Mouse (Mus musculus) neutrophil, adult 83 days (primary cell): Measurements from ENCODE around the gene Btbd19. TPM values are rescaled to one million over a fixed set of nuclear protein-coding genes. Genes with fewer than 3 reads are reported as not detected.

ENCODE experiments used
- total RNA-seq, 2 experiments: library from RNA; stranded (reverse); gene quantifications; one replicate each; pipeline ENCODE4 v1.2.4; 2023

The Btbd19 gene
- 10 to 100 TPM; 68.1 to 68.3 TPM for total RNA-seq

GRCm38 (mm10) chr4:117125348-117125909, at the start of gene Btbd19:
TSS of gene Btbd19 (minus strand) at chr4:117125725.

GRCm38 (mm10) chr4:117155792-117156355, 30.3 kb upstream of the Btbd19 start, which contains the start of gene Rps8:
TSS of gene Rps8 (minus strand) at chr4:117156243.

GRCm38 (mm10) chr4:117133817-117134600, 8.5 kb upstream of the Btbd19 start, which contains the start of gene Plk3:
TSS of gene Plk3 (minus strand) at chr4:117133963.

GRCm38 (mm10) chr4:117126675-117127290, 1.3 kb upstream of the Btbd19 start, which contains the start of gene Tctex1d4:
TSS of gene Tctex1d4 (plus strand) at chr4:117126794.

GRCm38 (mm10) chr4:117095551-117096452, 29.7 kb downstream of the Btbd19 start, which contains the start of gene Ptch2:
TSS of gene Ptch2 (plus strand) at chr4:117096075.

Other genes starting within 250 kb of the Btbd19 start
- gene Zswim5, start 248.3 kb downstream of the Btbd19 start, total RNA-seq: not detected
- gene Urod, start 131.3 kb downstream of the Btbd19 start, total RNA-seq: 10 to 100 TPM; 54.6 to 70.3 TPM
- 10 to 100 TPM; 28.2 to 40.6 TPM for gene Hectd3, start 130.4 kb downstream of the Btbd19 start, total RNA-seq
- 1 to 10 TPM; 6.7 to 8.7 TPM for gene Eif2b3, start 106.3 kb downstream of the Btbd19 start, total RNA-seq
- gene Ptch2, start 29.6 kb downstream of the Btbd19 start, total RNA-seq: 1 to 10 TPM; 2.7 to 3.3 TPM
- gene Tctex1d4, start 1.1 kb upstream of the Btbd19 start, total RNA-seq: 1 to 10 TPM; 1.4 to 2.8 TPM
- 100 to 1,000 TPM; 150 to 168 TPM for gene Plk3, start 8.2 kb upstream of the Btbd19 start, total RNA-seq
- gene Rps8, start 30.5 kb upstream of the Btbd19 start, total RNA-seq: 100 to 1,000 TPM; 744 to 862 TPM
- 10 to 100 TPM; 28.2 to 32.3 TPM for gene Kif2c, start 56.9 kb upstream of the Btbd19 start, total RNA-seq
- 1 to 10 TPM; 1.8 to 2.1 TPM for gene Tmem53, start 126.2 kb upstream of the Btbd19 start, total RNA-seq
- gene Armh1, start 126.4 kb upstream of the Btbd19 start, total RNA-seq: not detected